Mouse (Mus musculus): ENCODE results near the gene Mcam. TPM values are rescaled to one million over a fixed set of nuclear protein-coding genes. Genes with fewer than 3 reads are reported as not detected.
A peak's percentile ranks its signal among the peaks of the same experiment; 100 is the strongest.

The Mcam gene
- polyA plus RNA-seq, 1 experiment, result 14.3 TPM

- no peak overlapping the region for H3K27ac ChIP-seq (ENCODE audit: control insufficient read depth, insufficient read depth, low read depth, low read length)
- no peaks in the 10 kb centered on the region; the same call in 1 of the 2 replicates for H3K36me3 ChIP-seq (ENCODE audit: control insufficient read depth, insufficient read depth, low read length)
- peaks cover 34% of the 10 kb centered on the region for H3K4me1 ChIP-seq (ENCODE audit: control insufficient read depth, insufficient read depth, low read length)
Measured at GRCm38 (mm10) chr9:44105781-44106180, 28.5 kb upstream of the Mcam start.

DNA sequence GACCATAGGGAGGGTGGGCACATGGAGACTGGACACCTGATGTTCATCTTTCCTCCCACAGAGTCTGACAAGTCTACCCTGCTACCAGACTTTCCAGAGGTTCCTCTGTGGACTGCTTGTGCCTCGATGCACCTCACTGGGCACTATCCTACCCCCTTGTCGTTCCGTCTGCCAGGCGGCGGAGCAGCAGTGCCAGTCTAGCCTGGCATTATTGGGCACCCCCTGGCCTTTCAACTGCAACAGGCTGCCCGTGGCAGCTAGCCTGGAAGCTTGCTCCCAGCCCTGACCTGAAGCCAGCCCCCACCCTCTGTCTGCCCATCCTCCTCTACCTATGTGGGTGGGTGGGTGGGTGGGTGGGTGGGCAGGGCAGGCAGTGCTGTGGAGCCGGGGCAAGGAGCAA lies 28.1 kb upstream of the Mcam start:
- Histone ChIP-seq H3K27me3 (ENCODE audit: control insufficient read depth, insufficient read depth, low read length) (no peaks in the 10 kb centered on the region), H3K36me3 (ENCODE audit: control insufficient read depth, insufficient read depth, low read length) (no peaks in the 10 kb centered on the region; the same call in 1 of the 2 replicates), H3K27ac (ENCODE audit: control insufficient read depth, insufficient read depth, low read depth, low read length) (no peak overlapping the region), H3K4me3 (ENCODE audit: control insufficient read depth, low read depth, low read length) (no peak overlapping the region), H3K4me1 (ENCODE audit: control insufficient read depth, insufficient read depth, low read length) (peaks cover 33% of the 10 kb centered on the region)
- TF ChIP-seq CTCF (IDR thresholded peaks at IDR 0.05; ENCODE audit: control insufficient read depth, insufficient read depth, insufficient replicate concordance, low read depth, low read length), result no peak
- TF ChIP-seq POLR2A (IDR thresholded peaks at IDR 0.05; ENCODE audit: control insufficient read depth, low read depth, low read length), result no peak

More at GRCm38 (mm10) chr9:44105781-44106180, 28.5 kb upstream of the Mcam start:
- no peaks in the 10 kb centered on the region for H3K27me3 ChIP-seq (ENCODE audit: control insufficient read depth, insufficient read depth, low read length)
- TF ChIP-seq CTCF (IDR thresholded peaks at IDR 0.05; ENCODE audit: control insufficient read depth, insufficient read depth, insufficient replicate concordance, low read depth, low read length) (no peak), POLR2A (IDR thresholded peaks at IDR 0.05; ENCODE audit: control insufficient read depth, low read depth, low read length) (no peak)
- H3K4me3 ChIP-seq (ENCODE audit: control insufficient read depth, low read depth, low read length), result no peak overlapping the region

DNA sequence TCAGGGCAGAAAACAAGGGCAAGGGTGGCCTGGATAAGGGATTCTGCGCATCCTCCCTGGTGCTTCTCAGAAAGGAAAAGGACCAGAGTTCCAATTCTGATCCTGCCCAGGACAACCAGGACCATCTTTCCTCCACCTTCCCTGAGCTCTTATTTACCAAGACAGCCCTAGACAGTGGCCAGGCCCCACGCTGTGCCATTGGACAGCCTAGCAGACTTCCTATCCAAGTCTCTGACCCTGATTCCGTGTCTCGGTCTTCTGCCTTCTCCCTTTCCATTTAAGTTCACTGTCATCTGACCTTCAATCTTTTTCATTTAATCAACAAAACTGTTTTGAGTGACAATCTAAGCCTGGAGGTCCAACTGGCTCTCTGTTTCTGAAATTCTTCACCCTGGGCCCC lies 27.7 kb upstream of the Mcam start:
- Histone ChIP-seq H3K27me3 (ENCODE audit: control insufficient read depth, insufficient read depth, low read length) (no peaks in the 10 kb centered on the region), H3K27ac (ENCODE audit: control insufficient read depth, insufficient read depth, low read depth, low read length) (no peak overlapping the region), H3K4me3 (ENCODE audit: control insufficient read depth, low read depth, low read length) (no peak overlapping the region), H3K36me3 (ENCODE audit: control insufficient read depth, insufficient read depth, low read length) (no peaks in the 10 kb centered on the region; the same call in 1 of the 2 replicates), H3K4me1 (ENCODE audit: control insufficient read depth, insufficient read depth, low read length) (peaks cover 29% of the 10 kb centered on the region)
- no peak for TF ChIP-seq CTCF (IDR thresholded peaks at IDR 0.05; ENCODE audit: control insufficient read depth, insufficient read depth, insufficient replicate concordance, low read depth, low read length)
- no peak for TF ChIP-seq POLR2A (IDR thresholded peaks at IDR 0.05; ENCODE audit: control insufficient read depth, low read depth, low read length)

DNA sequence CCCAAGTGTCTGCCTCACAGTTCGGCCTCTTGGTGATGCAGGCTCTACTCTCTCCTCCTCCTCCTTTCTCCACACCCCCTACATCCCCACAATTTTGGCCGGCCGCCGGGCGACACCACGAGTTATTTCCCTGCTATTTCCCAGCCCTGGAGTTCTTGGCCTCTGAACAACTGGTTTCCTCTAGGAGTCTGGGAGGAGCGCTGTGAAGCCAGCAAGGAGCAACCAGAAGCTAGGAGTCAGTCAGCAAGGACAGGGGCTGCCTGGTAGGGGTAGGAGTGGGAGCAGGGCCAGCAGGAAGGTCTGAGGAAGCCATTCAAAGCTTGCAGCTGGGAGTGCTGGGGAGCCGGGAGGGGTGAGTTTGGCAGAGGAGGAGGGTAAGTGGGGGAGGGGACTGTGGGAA lies 27.2 kb upstream of the Mcam start, which contains the start of gene C1qtnf5:
Gene C1qtnf5, plus strand, starts transcription at position 136 of the 400 bp plus-strand sequence.
- Histone ChIP-seq H3K4me3 (ENCODE audit: control insufficient read depth, low read depth, low read length) (peak within 1 kb of the TSS; percentile 66), H3K36me3 (ENCODE audit: control insufficient read depth, insufficient read depth, low read length) (no peaks in the 10 kb centered on the region; the same call in 1 of the 2 replicates), H3K4me1 (ENCODE audit: control insufficient read depth, insufficient read depth, low read length) (peaks cover 26% of the 10 kb centered on the region), H3K27me3 (ENCODE audit: control insufficient read depth, insufficient read depth, low read length) (no peaks in the 10 kb centered on the region), H3K27ac (ENCODE audit: control insufficient read depth, insufficient read depth, low read depth, low read length) (peak within 1 kb of the TSS; percentile 16; the same call in 1 of the 2 replicates)
- no peak for TF ChIP-seq CTCF (IDR thresholded peaks at IDR 0.05; ENCODE audit: control insufficient read depth, insufficient read depth, insufficient replicate concordance, low read depth, low read length)
- no peak for TF ChIP-seq POLR2A (IDR thresholded peaks at IDR 0.05; ENCODE audit: control insufficient read depth, low read depth, low read length)

- Histone ChIP-seq H3K4me1 (ENCODE audit: control insufficient read depth, insufficient read depth, low read length) (peaks cover 26% of the 10 kb centered on the region), H3K27me3 (ENCODE audit: control insufficient read depth, insufficient read depth, low read length) (no peaks in the 10 kb centered on the region), H3K4me3 (ENCODE audit: control insufficient read depth, low read depth, low read length) (peak overlapping the region; percentile 66), H3K27ac (ENCODE audit: control insufficient read depth, insufficient read depth, low read depth, low read length) (no peak overlapping the region), H3K36me3 (ENCODE audit: control insufficient read depth, insufficient read depth, low read length) (no peaks in the 10 kb centered on the region; the same call in 1 of the 2 replicates)
- no peak for TF ChIP-seq POLR2A (IDR thresholded peaks at IDR 0.05; ENCODE audit: control insufficient read depth, low read depth, low read length)
- TF ChIP-seq CTCF (IDR thresholded peaks at IDR 0.05; ENCODE audit: control insufficient read depth, insufficient read depth, insufficient replicate concordance, low read depth, low read length), result peak; percentile 57; the same call in 1 of the 2 replicates
Measured at GRCm38 (mm10) chr9:44107557-44108179, 26.6 kb upstream of the Mcam start.

DNA sequence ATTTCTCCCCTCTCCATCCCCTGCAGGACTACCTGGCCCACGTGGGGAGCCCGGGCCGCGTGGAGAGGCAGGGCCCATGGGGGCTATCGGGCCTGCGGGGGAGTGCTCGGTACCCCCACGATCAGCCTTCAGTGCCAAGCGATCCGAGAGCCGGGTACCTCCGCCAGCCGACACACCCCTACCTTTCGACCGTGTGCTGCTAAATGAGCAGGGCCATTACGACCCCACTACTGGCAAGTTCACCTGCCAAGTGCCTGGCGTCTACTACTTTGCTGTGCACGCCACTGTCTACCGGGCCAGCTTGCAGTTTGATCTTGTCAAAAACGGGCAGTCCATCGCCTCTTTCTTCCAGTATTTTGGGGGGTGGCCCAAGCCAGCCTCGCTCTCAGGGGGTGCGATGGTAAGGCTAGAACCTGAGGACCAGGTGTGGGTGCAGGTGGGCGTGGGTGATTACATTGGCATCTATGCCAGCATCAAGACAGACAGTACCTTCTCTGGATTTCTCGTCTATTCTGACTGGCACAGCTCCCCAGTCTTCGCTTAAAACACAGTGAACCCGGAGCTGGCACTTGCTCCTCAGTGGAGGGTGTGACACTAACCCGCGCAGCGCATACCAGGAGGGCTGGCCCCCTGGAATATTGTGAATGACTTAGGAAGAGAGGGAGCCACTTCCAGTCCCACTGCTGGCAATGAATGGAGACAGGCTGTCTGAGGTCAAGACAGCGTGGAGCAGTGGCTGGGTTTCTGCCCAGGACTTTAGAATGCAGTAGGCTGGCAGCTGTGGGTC lies 25.8 kb upstream of the Mcam start:
- no peaks in the 10 kb centered on the region; the same call in 1 of the 2 replicates for H3K36me3 ChIP-seq (ENCODE audit: control insufficient read depth, insufficient read depth, low read length)

More for the DNA sequence above, 25.8 kb upstream of the Mcam start:
- Histone ChIP-seq H3K4me1 (ENCODE audit: control insufficient read depth, insufficient read depth, low read length) (peaks cover 26% of the 10 kb centered on the region), H3K27me3 (ENCODE audit: control insufficient read depth, insufficient read depth, low read length) (no peaks in the 10 kb centered on the region), H3K4me3 (ENCODE audit: control insufficient read depth, low read depth, low read length) (peak overlapping the region; percentile 37), H3K27ac (ENCODE audit: control insufficient read depth, insufficient read depth, low read depth, low read length) (no peak overlapping the region)
- TF ChIP-seq CTCF (IDR thresholded peaks at IDR 0.05; ENCODE audit: control insufficient read depth, insufficient read depth, insufficient replicate concordance, low read depth, low read length), result no peak
- TF ChIP-seq POLR2A (IDR thresholded peaks at IDR 0.05; ENCODE audit: control insufficient read depth, low read depth, low read length), result no peak
